Mouse (Mus musculus) neural tube, embryonic 11.5 days (tissue): ENCODE measurements at regions not wholly inside any gene's neighbourhood (a gene's known extent, or its start where the extent isn't known, plus 50 kb on each side); places are given as distances from the start of the nearest gene placed in this dataset.

Source experiments
- ATAC-seq: fragments of 200-750 bp; cut with Nextera tagmentation; 2 replicates; pipeline ENCODE4 v1.8.0; 2017; ENCODE audit warnings: moderate number of reproducible peaks, mild to moderate bottlenecking, moderate TSS enrichment, moderate library complexity; ENCODE audit not compliant: insufficient read depth, low FRiP score, low TSS enrichment
- DNase-seq: peaks from one replicate; pipeline ENCODE4 v3.0.0-alpha.2; 2015; ENCODE audit warnings: low spot score
- H3K27ac ChIP-seq: fragments of 300-500 bp; sonication (generic); 2 replicates; pipeline ENCODE4 v1.5.1; 2014; ENCODE audit warnings: low read depth, mild to moderate bottlenecking, low read length
- H3K27me3 ChIP-seq: fragments of 300-500 bp; sonication (generic); 2 replicates; pipeline ENCODE4 v1.6.1; 2014; ENCODE audit warnings: mild to moderate bottlenecking, low read length, mixed read lengths; ENCODE audit not compliant: control insufficient read depth, insufficient read depth
- H3K36me3 ChIP-seq: fragments of 300-500 bp; sonication (generic); 2 replicates; pipeline ENCODE4 v1.6.1; 2014; ENCODE audit warnings: mild to moderate bottlenecking, low read length, moderate library complexity, mixed read lengths; ENCODE audit not compliant: control insufficient read depth, insufficient read depth
- H3K4me1 ChIP-seq: fragments of 300-500 bp; sonication (generic); 2 replicates; pipeline ENCODE4 v1.6.1; 2014; ENCODE audit warnings: low read length, mixed read lengths; ENCODE audit not compliant: control insufficient read depth, insufficient read depth
- H3K4me2 ChIP-seq: fragments of 300-500 bp; sonication (generic); 2 replicates; pipeline ENCODE4 v1.6.1; 2014; ENCODE audit warnings: low read depth, mild to moderate bottlenecking, moderate library complexity
- H3K4me3 ChIP-seq: fragments of 300-500 bp; sonication (generic); 2 replicates; pipeline ENCODE4 v1.5.1; 2014; ENCODE audit warnings: low read depth, low read length
- H3K9ac ChIP-seq: fragments of 300-500 bp; sonication (generic); 2 replicates; pipeline ENCODE4 v1.6.1; 2014; ENCODE audit warnings: mild to moderate bottlenecking, low read length
- H3K9me3 ChIP-seq: fragments of 300-500 bp; sonication (generic); 2 replicates; pipeline ENCODE4 v1.6.1; 2016; ENCODE audit warnings: low read length; ENCODE audit not compliant: control insufficient read depth
- WGBS: fragments of 180-500 bp; shearing (Covaris S2); extraction: QIAGEN DNeasy Blood & Tissue Kit; methylation state at CpG from one replicate; pipeline ENCODE4 v1.1.7; 2014; 5-methylcytosine and 5-hydroxymethylcytosine counted together

GRCm38 (mm10) chr3:31459456-31459855 is 149.3 kb upstream of the Slc7a14 start:
- Histone ChIP-seq H3K36me3 (no peaks in the 10 kb centered on the region), H3K9ac (no peak overlapping the region), H3K27ac (no peak overlapping the region), H3K4me1 (no peaks in the 10 kb centered on the region), H3K27me3 (no peaks in the 10 kb centered on the region), H3K9me3 (no peaks in the 10 kb centered on the region), H3K4me3 (no peak overlapping the region), H3K4me2 (no peak overlapping the region)
- DNase-seq (peak; percentile 53), ATAC-seq (no peak)
- 66% methylated on average over 5 of the region's 5 CpGs for WGBS

GRCm38 (mm10) chr3:31457938-31458337 is 147.8 kb upstream of the Slc7a14 start:
- no peak overlapping the region for H3K4me3 ChIP-seq
- no peaks in the 10 kb centered on the region for H3K27me3 ChIP-seq
- H3K4me1 ChIP-seq = no peaks in the 10 kb centered on the region
- 76% methylated on average over 3 of the region's 4 CpGs for WGBS
- no peak overlapping the region for H3K27ac ChIP-seq
- no peaks in the 10 kb centered on the region for H3K9me3 ChIP-seq
- H3K36me3 ChIP-seq = no peaks in the 10 kb centered on the region
- ATAC-seq = no peak
- H3K4me2 ChIP-seq = no peak overlapping the region
- no peak for DNase-seq
- no peak overlapping the region for H3K9ac ChIP-seq

- Histone ChIP-seq H3K9me3 (no peaks in the 10 kb centered on the region), H3K4me3 (no peak overlapping the region), H3K36me3 (no peaks in the 10 kb centered on the region), H3K27ac (no peak overlapping the region), H3K9ac (no peak overlapping the region), H3K4me1 (no peaks in the 10 kb centered on the region), H3K4me2 (no peak overlapping the region), H3K27me3 (no peaks in the 10 kb centered on the region)
- ATAC-seq (no peak), DNase-seq (no peak)
- 84% methylated on average over 5 of the region's 5 CpGs for WGBS
These were observed 144.9 kb upstream of the Slc7a14 start for GRCm38 (mm10) chr3:31455031-31455430.

- no peak overlapping the region for H3K9ac ChIP-seq
- WGBS = 95% methylated on average over 1 of the region's 1 CpGs
- H3K4me1 ChIP-seq = no peaks in the 10 kb centered on the region
- H3K9me3 ChIP-seq = no peaks in the 10 kb centered on the region
- H3K27me3 ChIP-seq = no peaks in the 10 kb centered on the region
- H3K27ac ChIP-seq = no peak overlapping the region
- H3K36me3 ChIP-seq = no peaks in the 10 kb centered on the region
- no peak for ATAC-seq
- no peak overlapping the region for H3K4me2 ChIP-seq
- H3K4me3 ChIP-seq = no peak overlapping the region
- DNase-seq = no peak
These were observed 134.7 kb upstream of the Slc7a14 start for GRCm38 (mm10) chr3:31444861-31445260.

GRCm38 (mm10) chr3:31444311-31444710 is 134.1 kb upstream of the Slc7a14 start:
- H3K36me3 ChIP-seq = no peaks in the 10 kb centered on the region
- no peak overlapping the region for H3K4me3 ChIP-seq
- no peaks in the 10 kb centered on the region for H3K9me3 ChIP-seq
- no peaks in the 10 kb centered on the region for H3K4me1 ChIP-seq
- no peaks in the 10 kb centered on the region for H3K27me3 ChIP-seq
- 84% methylated on average over 7 of the region's 7 CpGs for WGBS
- DNase-seq = no peak
- no peak overlapping the region for H3K4me2 ChIP-seq
- H3K9ac ChIP-seq = no peak overlapping the region
- H3K27ac ChIP-seq = no peak overlapping the region
- no peak for ATAC-seq

DNA sequence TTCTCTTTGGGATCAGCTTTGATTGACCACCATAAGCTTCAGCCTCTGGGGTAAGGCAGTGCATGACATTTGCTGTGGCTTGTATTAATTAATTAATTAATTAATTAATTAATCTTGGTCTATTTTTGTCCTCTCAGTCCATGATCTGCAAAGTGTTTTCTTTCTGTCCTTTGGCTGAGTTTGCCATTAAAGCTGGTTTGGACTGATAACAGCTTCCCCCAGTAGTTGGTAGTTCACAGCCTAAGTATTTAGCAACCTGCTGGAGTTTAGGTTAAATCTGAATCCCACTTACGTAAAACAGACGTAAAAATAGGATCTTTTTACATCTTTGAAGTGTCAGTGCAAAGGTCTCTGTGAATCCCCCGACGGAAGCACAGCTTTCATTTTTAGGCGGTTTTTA is 133.7 kb upstream of the Slc7a14 start:
- no peak for ATAC-seq
- H3K9me3 ChIP-seq = no peaks in the 10 kb centered on the region
- no peak overlapping the region for H3K4me2 ChIP-seq
- DNase-seq = no peak
- no peak overlapping the region for H3K27ac ChIP-seq
- H3K9ac ChIP-seq = no peak overlapping the region
- H3K4me1 ChIP-seq = no peaks in the 10 kb centered on the region
- 93% methylated on average over 5 of the region's 5 CpGs for WGBS
- no peak overlapping the region for H3K4me3 ChIP-seq
- no peaks in the 10 kb centered on the region for H3K27me3 ChIP-seq
- no peaks in the 10 kb centered on the region for H3K36me3 ChIP-seq

DNA sequence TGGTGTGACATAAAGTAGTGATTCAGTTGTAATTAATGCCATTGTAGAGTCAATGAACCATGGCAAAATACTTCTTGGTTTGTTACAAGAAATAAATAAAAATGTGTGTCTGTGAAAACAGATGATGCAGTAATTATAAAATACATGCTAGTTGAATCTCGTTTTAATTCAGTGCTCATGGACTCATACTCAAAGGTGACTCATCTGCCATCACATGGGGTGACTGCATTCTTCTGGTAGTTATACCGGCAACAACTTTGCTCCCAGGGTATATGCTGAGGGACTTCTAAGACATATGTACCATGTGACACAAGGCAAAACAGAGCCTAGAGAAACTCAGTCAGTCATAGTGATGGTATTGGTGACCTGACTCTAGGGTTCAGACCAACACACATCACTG is 130.1 kb upstream of the Slc7a14 start:
- Histone ChIP-seq H3K4me2 (no peak overlapping the region), H3K27ac (no peak overlapping the region), H3K27me3 (no peaks in the 10 kb centered on the region), H3K4me1 (no peaks in the 10 kb centered on the region), H3K9me3 (no peaks in the 10 kb centered on the region), H3K4me3 (no peak overlapping the region), H3K36me3 (no peaks in the 10 kb centered on the region), H3K9ac (no peak overlapping the region)
- DNase-seq (no peak), ATAC-seq (no peak)
- WGBS = 85% methylated on average over 2 of the region's 2 CpGs

GRCm38 (mm10) chr3:31437970-31438369 is 127.8 kb upstream of the Slc7a14 start:
- H3K9me3 ChIP-seq = no peaks in the 10 kb centered on the region
- H3K36me3 ChIP-seq = no peaks in the 10 kb centered on the region
- H3K9ac ChIP-seq = no peak overlapping the region
- H3K27ac ChIP-seq = no peak overlapping the region
- H3K4me3 ChIP-seq = no peak overlapping the region
- H3K4me1 ChIP-seq = no peaks in the 10 kb centered on the region
- 84% methylated on average over 3 of the region's 3 CpGs for WGBS
- no peak for ATAC-seq
- no peak overlapping the region for H3K4me2 ChIP-seq
- no peak for DNase-seq
- H3K27me3 ChIP-seq = no peaks in the 10 kb centered on the region

- Histone ChIP-seq H3K9me3 (no peaks in the 10 kb centered on the region), H3K9ac (no peak overlapping the region), H3K27ac (no peak overlapping the region), H3K4me2 (no peak overlapping the region), H3K4me1 (no peaks in the 10 kb centered on the region), H3K4me3 (no peak overlapping the region), H3K27me3 (no peaks in the 10 kb centered on the region), H3K36me3 (no peaks in the 10 kb centered on the region)
- DNase-seq (no peak), ATAC-seq (no peak)
- WGBS = 84% methylated on average over 3 of the region's 3 CpGs
These were observed 125.2 kb upstream of the Slc7a14 start for GRCm38 (mm10) chr3:31435204-31435963.
